Mouse (Mus musculus): ENCODE results near the gene Gabrr2.

DNA sequence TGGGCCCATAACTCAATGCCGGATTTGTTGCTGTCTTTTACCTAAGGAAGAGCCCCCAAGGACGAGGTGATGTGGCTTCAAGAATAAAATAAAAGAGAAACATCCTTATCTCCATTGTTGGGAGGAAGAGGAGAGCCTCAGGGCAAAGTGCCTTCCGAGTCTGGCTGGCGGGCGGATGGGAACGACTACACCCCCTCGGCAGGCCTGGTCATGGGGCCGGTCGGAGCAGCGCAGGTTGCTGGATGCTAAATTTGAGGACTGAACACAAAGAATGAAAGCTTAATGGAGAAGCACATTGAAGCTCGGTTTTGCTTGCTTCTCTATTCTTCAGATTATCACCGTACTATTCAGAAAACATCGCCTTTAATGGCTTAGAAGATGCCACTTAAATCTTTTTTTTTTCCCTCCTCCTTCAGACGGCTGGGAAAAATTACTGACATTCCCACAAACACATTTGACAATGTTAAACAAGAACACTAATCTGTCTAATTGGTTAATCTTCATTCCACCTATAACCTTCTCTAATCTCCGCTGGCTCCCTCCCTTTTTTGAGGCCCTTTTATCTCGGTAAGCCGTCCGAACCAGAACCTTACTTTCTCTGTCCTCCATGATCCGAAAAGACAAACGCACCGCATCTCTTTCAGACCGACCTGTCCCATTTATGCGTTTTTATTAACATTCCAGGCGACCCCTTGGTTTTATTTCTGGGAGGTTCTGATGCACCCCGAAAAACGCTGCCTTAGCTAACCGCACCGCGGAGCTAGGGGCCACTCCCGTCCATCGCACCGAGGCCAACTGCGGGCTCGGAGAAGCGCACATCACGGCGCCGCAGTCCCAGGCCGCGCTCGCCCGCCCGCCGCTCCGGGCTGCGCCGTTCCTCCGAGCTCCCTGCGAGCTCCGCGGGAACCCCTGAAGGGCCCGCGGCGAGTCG, 32.3 kb upstream of the Gabrr2 start:
- no peak for TF ChIP-seq CTCF (IDR thresholded peaks at IDR 0.05; ENCODE audit: borderline replicate concordance, extremely low read depth, insufficient read depth, insufficient read length)
- no peak for TF ChIP-seq POLR2A (IDR thresholded peaks at IDR 0.05; ENCODE audit: borderline replicate concordance, extremely low read depth, insufficient read depth, insufficient read length, poor library complexity, severe bottlenecking)

Measured in brain, embryonic 14.5 days (tissue).